Mouse (Mus musculus) midbrain, postnatal 0 days (tissue): ENCODE data around the gene Ogt. TPM values are rescaled to one million over a fixed set of nuclear protein-coding genes. Genes with fewer than 3 reads are reported as not detected.

Experiments used
- ATAC-seq: fragments of 200-750 bp; cut with Nextera tagmentation; 2 replicates; pipeline ENCODE4 v1.8.0; 2017; ENCODE audit warnings: moderate number of reproducible peaks, mild to moderate bottlenecking, moderate TSS enrichment, moderate library complexity; ENCODE audit not compliant: low FRiP score
- DNase-seq: peaks from one replicate; pipeline ENCODE4 v3.0.0-alpha.2; 2015; ENCODE audit warnings: low spot score
- H3K27ac ChIP-seq: fragments of 300-500 bp; sonication (generic); 2 replicates; pipeline ENCODE4 v1.5.1; 2014; ENCODE audit warnings: low read depth, mild to moderate bottlenecking, low read length, mixed read lengths
- H3K27me3 ChIP-seq: fragments of 300-500 bp; sonication (generic); 2 replicates; pipeline ENCODE4 v1.6.1; 2014; ENCODE audit warnings: low read length, control low read depth, mixed read lengths; ENCODE audit not compliant: insufficient read depth
- H3K36me3 ChIP-seq: fragments of 300-500 bp; sonication (generic); 2 replicates; pipeline ENCODE4 v1.6.1; 2014; ENCODE audit warnings: low read length, control low read depth, mixed read lengths; ENCODE audit not compliant: insufficient read depth
- H3K4me1 ChIP-seq: fragments of 300-500 bp; sonication (generic); 2 replicates; pipeline ENCODE4 v1.6.1; 2014; ENCODE audit warnings: mild to moderate bottlenecking, control low read depth, antibody characterized with exemption, low read length, mixed read lengths; ENCODE audit not compliant: insufficient read depth
- H3K4me2 ChIP-seq: fragments of 300-500 bp; sonication (generic); 2 replicates; pipeline ENCODE4 v1.6.1; 2014; ENCODE audit warnings: low read depth, mild to moderate bottlenecking, low read length, mixed read lengths; ENCODE audit not compliant: poor library complexity, severe bottlenecking
- H3K4me3 ChIP-seq: fragments of 300-500 bp; sonication (generic); 2 replicates; pipeline ENCODE4 v1.5.1; 2014; ENCODE audit warnings: low read depth, mild to moderate bottlenecking, low read length, moderate library complexity
- H3K9ac ChIP-seq: fragments of 300-500 bp; sonication (generic); replicated peaks from 2 replicates; pipeline ENCODE4 v1.6.1; 2014; ENCODE audit warnings: mild to moderate bottlenecking, low read length, moderate library complexity, mixed read lengths; ENCODE audit not compliant: poor library complexity, severe bottlenecking
- H3K9me3 ChIP-seq: fragments of 300-500 bp; sonication (generic); 2 replicates; pipeline ENCODE4 v1.6.1; 2016; ENCODE audit warnings: low read length, control low read depth
- CTCF ChIP-seq: IDR thresholded peaks from 2 replicates; pipeline ENCODE4 v1.5.1; 2016; ENCODE audit warnings: antibody characterized with exemption, mild to moderate bottlenecking
- WGBS: fragments of 180-500 bp; shearing (Covaris S2); extraction: QIAGEN DNeasy Blood & Tissue Kit; methylation state at CpG from one replicate; pipeline ENCODE4 v1.1.7; 2014; 5-methylcytosine and 5-hydroxymethylcytosine counted together
- polyA plus RNA-seq: library from polyadenylated mRNA; unstranded; fragments of >200 nt; fragmentation: Nextera tagmentation; extraction: Ambion mirVana; gene quantifications from 2 replicates; pipeline ENCODE4 v1.2.1, GENCODE M21; 2015
- total RNA-seq: library from RNA; depleted of rRNA; stranded (reverse); fragments of >200 nt; gene quantifications from 2 replicates; pipeline ENCODE4 v1.2.3, GENCODE M21; 2014; rRNA removed

Gene Ogt
- total and polyA plus RNA-seq, 2 experiments from 2014 or later, result 110 to 125 TPM

DNA sequence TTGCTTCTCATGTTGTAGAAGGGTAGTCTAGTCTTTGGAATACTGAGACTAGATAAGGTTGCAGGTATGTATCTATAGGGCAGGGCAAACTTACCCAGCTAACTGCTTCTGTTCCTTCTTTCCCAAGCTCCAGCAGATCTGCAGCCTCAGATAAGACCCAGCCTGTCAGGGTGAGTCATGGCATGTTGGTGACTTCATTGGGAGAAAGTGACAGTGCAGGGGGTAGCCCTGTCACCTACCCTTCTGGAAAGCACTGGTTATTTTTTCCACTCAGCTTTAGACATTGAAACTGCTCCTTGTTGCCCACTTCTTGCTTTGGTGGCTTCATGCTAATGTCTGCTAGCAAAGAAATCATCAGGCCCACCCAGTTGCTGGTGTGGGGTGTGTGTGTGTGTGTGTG, 90.2 kb downstream of the Ogt start:
- Histone ChIP-seq H3K36me3 (no peaks in the 10 kb centered on the region), H3K27me3 (no peaks in the 10 kb centered on the region), H3K4me1 (no peaks in the 10 kb centered on the region), H3K4me2 (no peak overlapping the region), H3K9me3 (no peaks in the 10 kb centered on the region), H3K4me3 (no peak overlapping the region), H3K9ac (no peak overlapping the region), H3K27ac (no peak overlapping the region)
- no peak for DNase-seq
- TF ChIP-seq CTCF, result no peak
- no peak for ATAC-seq

DNA sequence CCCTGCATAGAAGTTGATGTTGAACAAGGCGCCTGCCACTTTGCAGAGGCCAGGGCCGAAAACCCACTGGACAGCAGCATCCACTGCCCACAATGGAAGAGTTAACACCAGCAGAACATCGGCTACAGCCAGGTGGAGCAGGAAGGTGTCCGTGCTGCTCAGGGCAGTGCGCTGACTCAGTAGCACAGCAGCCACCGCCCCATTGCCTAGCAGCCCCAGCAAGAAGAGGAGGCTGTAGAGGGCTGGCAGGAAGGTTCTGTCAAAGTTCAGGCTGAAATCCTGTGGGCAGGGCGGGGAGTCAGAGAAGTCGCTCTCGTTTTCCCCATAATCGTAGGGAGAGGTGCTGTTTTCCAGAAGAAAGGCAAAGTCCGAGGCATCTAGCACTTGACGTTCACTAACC, 92.8 kb downstream of the Ogt start:
- WGBS, result 83% methylated on average over 12 of the region's 12 CpGs
- Histone ChIP-seq H3K4me1 (no peaks in the 10 kb centered on the region), H3K36me3 (no peaks in the 10 kb centered on the region), H3K9me3 (no peaks in the 10 kb centered on the region), H3K9ac (no peak overlapping the region), H3K27me3 (0 out of 2 replicates have a peak, but pooled peaks cover 3% of the 10 kb centered on the region), H3K4me2 (no peak overlapping the region), H3K4me3 (no peak overlapping the region), H3K27ac (no peak overlapping the region)
- ATAC-seq, result no peak
- DNase-seq, result no peak
- no peak for TF ChIP-seq CTCF

DNA sequence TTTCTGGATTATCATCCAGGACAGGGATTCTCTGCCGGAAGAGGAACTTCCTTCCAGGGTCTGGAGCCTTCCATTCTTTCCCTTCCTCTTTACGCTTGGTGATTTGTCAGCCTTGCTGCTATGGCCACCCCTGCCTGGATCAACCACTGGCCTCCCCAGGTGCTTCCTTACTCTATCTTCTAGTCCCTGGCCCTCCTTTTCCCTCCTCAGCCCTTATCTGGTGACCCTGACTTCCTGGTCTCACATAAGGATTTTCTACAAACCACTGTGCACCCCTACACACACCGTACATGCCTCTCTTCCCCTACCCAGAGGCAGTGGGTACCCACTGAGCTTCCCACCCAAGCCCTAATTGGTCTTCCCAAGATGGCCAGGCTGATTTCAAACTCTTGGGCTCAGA, 93.4 kb downstream of the Ogt start:
- 0 out of 2 replicates have a peak, but pooled peaks cover 6% of the 10 kb centered on the region for H3K27me3 ChIP-seq
- no peak overlapping the region for H3K9ac ChIP-seq
- WGBS, result 89% methylated on average over 2 of the region's 3 CpGs
- no peak overlapping the region for H3K4me2 ChIP-seq
- no peak overlapping the region for H3K27ac ChIP-seq
- no peak overlapping the region for H3K4me3 ChIP-seq
- no peaks in the 10 kb centered on the region for H3K36me3 ChIP-seq
- no peak for ATAC-seq
- H3K4me1 ChIP-seq, result no peaks in the 10 kb centered on the region
- TF ChIP-seq CTCF, result no peak
- DNase-seq, result no peak
- no peaks in the 10 kb centered on the region for H3K9me3 ChIP-seq

DNA sequence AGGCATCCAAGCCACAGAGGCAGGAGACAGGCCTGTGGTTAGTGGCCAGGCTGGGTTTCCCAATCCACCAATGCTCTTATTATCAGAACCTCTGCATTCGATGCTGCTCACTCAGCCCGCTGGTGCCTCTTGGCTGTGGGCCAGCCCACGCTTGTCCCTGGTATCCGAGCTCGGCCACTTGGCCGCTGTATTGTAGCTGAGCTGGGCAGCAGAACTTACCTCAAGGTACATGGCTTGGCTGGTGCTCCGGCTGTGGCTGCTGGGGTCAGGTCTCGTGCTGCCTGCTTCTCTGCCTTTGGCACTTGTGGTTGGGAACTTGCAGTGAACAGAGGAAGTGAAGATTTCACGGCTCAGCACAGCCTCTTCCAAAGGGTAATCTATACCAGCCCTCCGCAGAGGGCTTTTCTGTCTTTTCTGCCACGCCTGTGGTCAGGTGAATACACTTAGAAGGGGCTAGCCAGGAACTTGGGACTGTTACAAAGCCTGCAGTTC, 94.0 kb downstream of the Ogt start, which contains the start of gene Cxcr3:
TSS of gene Cxcr3 (minus strand) at position 442 of the 492 bp plus-strand sequence.
- Histone ChIP-seq H3K27me3 (0 out of 2 replicates have a peak, but pooled peaks cover 6% of the 10 kb centered on the region), H3K36me3 (no peaks in the 10 kb centered on the region), H3K9me3 (no peaks in the 10 kb centered on the region), H3K4me3 (no peak within 1 kb of the TSS), H3K4me2 (no peak within 1 kb of the TSS), H3K27ac (no peak within 1 kb of the TSS), H3K4me1 (no peaks in the 10 kb centered on the region), H3K9ac (no peak within 1 kb of the TSS)
- DNase-seq (no peak), ATAC-seq (no peak)
- 76% methylated on average over 11 of the region's 11 CpGs for WGBS
- TF ChIP-seq CTCF, result no peak

Other genes starting within 250 kb of the Ogt start
- 226 and 247 TPM in 2 replicates for gene Zmym3, start 219.2 kb upstream of the Ogt start, total RNA-seq
- gene Zmym3, start 219.2 kb upstream of the Ogt start, polyA plus RNA-seq, result 117 and 129 TPM in 2 replicates
- 223 and 265 TPM in 2 replicates for gene Nono, start 210.7 kb upstream of the Ogt start, total RNA-seq
- 175 and 176 TPM in 2 replicates for gene Nono, start 210.7 kb upstream of the Ogt start, polyA plus RNA-seq
- 2.6 and 2.7 TPM in 2 replicates for gene Itgb1bp2, start 191.0 kb upstream of the Ogt start, total RNA-seq
- gene Itgb1bp2, start 191.0 kb upstream of the Ogt start, polyA plus RNA-seq, result 0.88 and 1.4 TPM in 2 replicates
- gene Taf1, start 107.3 kb upstream of the Ogt start, total RNA-seq, result 25.6 and 36.9 TPM in 2 replicates
- 9.9 and 13.4 TPM in 2 replicates for gene Taf1, start 107.3 kb upstream of the Ogt start, polyA plus RNA-seq
- gene Cxcr3, start 94.2 kb downstream of the Ogt start, total RNA-seq, result 0.33 TPM in 1 of 2 replicates, not detected in the other
- 0.12 and 0.20 TPM in 2 replicates for gene Cxcr3, start 94.2 kb downstream of the Ogt start, polyA plus RNA-seq
- gene Gm4779, start 154.4 kb downstream of the Ogt start, total RNA-seq, result not detected in 2 replicates
- not detected in 2 replicates for gene Gm4779, start 154.4 kb downstream of the Ogt start, polyA plus RNA-seq
- not detected in 2 replicates for gene 8030474K03Rik, start 154.6 kb downstream of the Ogt start, total RNA-seq
- not detected in 2 replicates for gene 8030474K03Rik, start 154.6 kb downstream of the Ogt start, polyA plus RNA-seq
- gene Nhsl2, start 209.3 kb downstream of the Ogt start, total RNA-seq, result 13.0 and 22.1 TPM in 2 replicates
- gene Nhsl2, start 209.3 kb downstream of the Ogt start, polyA plus RNA-seq, result 4.3 and 6.7 TPM in 2 replicates